Mouse (Mus musculus): ENCODE results near the gene Actg1. TPM values are rescaled to one million over a fixed set of nuclear protein-coding genes. Genes with fewer than 3 reads are reported as not detected.
"Not testable (repeated sequence)": the region's sequence is repeated elsewhere in the genome, so short reads cannot be mapped to it uniquely, and the experiment has no call there.

The Actg1 gene
- polyA plus RNA-seq, 1 experiment from 2014 or later: 545 TPM

- peaks cover 3% of the 10 kb centered on the region; the same call in 1 of the 2 replicates for H3K27me3 ChIP-seq (ENCODE audit: control insufficient read depth, insufficient read depth, low read depth, low read length)
- no peaks in the 10 kb centered on the region for H3K36me3 ChIP-seq (ENCODE audit: control insufficient read depth, insufficient read depth)
- peaks cover 63% of the 10 kb centered on the region for H3K4me1 ChIP-seq (ENCODE audit: control insufficient read depth, low read depth, low read length)
- peak overlapping the region; percentile 39 for H3K4me3 ChIP-seq (ENCODE audit: low read depth, low read length)
- peak overlapping the region; percentile 80 for H3K4me2 ChIP-seq (ENCODE audit: low read depth, low read length)
- 40% methylated on average over 5 of the region's 5 CpGs for WGBS (ENCODE audit: insufficient replicate concordance)
- H3K27ac ChIP-seq (ENCODE audit: low read length): peak overlapping the region; percentile 95
- ATAC-seq (ENCODE audit: low read depth): peak; percentile 22; the same call in 1 of the 2 replicates
- H3K9ac ChIP-seq (ENCODE audit: low read depth, low read length): peak overlapping the region; percentile 75
- no peaks in the 10 kb centered on the region for H3K9me3 ChIP-seq (replicated peaks; ENCODE audit: control insufficient read depth, low read length)
These were observed 7.1 kb upstream of the Actg1 start for GRCm38 (mm10) chr11:120355277-120356039.

DNA sequence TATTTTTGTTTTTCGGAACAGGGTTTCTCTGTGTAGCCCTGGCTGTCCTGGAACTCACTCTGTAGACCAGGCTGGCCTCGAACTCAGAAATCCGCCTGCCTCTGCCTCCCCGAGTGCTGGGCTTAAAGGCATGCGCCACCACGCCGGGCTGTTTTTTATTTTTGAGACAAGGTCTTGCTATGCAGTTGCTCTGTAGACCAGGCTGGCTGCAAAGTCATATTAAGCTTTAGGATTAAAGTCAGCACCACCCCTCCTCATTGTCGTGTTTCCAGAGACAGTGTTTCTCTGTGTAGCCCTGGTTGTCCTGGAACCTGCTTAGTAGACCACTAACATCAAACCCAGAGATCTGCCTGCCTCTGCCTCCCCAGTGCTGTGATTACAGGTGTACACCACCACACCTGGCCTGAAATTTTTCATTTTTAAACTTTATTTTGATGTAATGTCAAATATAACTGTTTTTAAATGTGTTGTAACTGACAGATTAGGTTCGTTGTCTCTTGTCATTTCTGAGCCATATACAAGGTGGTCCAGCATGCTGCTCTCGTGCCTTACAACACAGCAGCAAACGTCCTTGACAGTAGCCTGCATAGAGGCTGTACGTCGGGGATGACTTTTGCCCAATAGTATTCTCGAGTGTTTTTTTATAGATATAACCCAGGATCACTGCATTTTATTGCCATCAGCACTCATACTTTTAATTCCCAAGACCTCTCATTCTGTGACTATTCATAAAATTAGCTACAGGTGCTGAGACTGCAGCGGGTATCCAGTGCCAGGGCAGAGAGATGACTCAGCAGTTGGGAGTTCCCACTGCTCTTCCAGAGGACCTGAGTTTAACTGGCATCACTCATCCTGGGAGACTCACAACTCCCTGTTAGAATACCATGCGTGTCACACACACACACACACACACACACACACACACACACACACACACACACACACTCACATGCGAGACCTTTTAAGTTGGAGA, 6.2 kb upstream of the Actg1 start:
- peaks cover 12% of the 10 kb centered on the region for H3K27me3 ChIP-seq (ENCODE audit: control insufficient read depth, insufficient read depth, low read depth, low read length)
- peak overlapping the region; percentile 95 for H3K27ac ChIP-seq (ENCODE audit: low read length)
- peaks cover 71% of the 10 kb centered on the region for H3K4me1 ChIP-seq (ENCODE audit: control insufficient read depth, low read depth, low read length)
- H3K9ac ChIP-seq (ENCODE audit: low read depth, low read length): peak overlapping the region; percentile 75
- ATAC-seq (ENCODE audit: low read depth): no peak
- no peaks in the 10 kb centered on the region for H3K36me3 ChIP-seq (ENCODE audit: control insufficient read depth, insufficient read depth)
- peak overlapping the region; percentile 80 for H3K4me2 ChIP-seq (ENCODE audit: low read depth, low read length)
- WGBS (ENCODE audit: insufficient replicate concordance): 71% methylated on average over 17 of the region's 17 CpGs
- H3K9me3 ChIP-seq (replicated peaks; ENCODE audit: control insufficient read depth, low read length): no peaks in the 10 kb centered on the region
- H3K4me3 ChIP-seq (ENCODE audit: low read depth, low read length): peak overlapping the region; percentile 50

DNA sequence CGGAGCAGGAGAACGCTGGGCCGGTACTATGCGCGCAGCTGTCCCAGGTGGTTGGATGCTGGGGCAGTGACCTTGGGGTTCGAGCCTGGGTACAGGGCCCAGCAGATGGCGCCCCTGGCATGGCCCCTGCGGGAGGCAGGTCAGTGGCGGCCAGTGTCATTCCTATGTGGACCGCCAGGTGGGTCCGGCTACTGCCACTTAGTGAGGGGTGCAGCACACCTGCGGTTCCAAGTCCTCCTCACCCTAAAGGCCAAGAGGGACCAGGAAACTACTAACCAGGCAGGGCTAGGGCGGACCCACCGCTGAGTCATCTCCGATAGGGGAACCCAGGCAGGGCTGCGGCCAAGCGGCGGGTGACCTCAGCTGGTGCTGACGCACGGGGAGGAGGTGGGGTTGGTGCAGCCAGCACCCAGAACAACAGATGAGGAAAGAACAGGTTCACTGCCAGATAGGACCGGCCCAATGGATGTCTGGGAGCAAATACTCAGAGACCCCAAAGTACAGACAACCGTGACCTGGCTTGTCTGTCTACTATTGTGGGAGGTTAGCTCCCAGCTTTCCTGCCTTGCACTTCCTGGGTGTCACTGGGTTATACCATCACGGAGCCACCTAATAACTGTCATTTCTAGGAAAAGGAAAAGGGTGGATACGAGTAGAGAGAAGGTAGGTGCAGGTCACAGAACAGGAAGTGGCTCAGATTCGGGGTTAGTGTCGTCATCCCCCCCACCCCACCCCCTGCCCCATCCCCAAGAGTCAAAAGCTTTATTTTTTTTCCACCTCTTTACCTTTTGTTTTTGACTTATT, 5.4 kb upstream of the Actg1 start:
- H3K27ac ChIP-seq (ENCODE audit: low read length): peak overlapping the region; percentile 95
- H3K36me3 ChIP-seq (ENCODE audit: control insufficient read depth, insufficient read depth): no peaks in the 10 kb centered on the region
- H3K4me3 ChIP-seq (ENCODE audit: low read depth, low read length): peak overlapping the region; percentile 50
- 6% methylated on average over 26 of the region's 26 CpGs for WGBS (ENCODE audit: insufficient replicate concordance)
- peaks cover 18% of the 10 kb centered on the region for H3K27me3 ChIP-seq (ENCODE audit: control insufficient read depth, insufficient read depth, low read depth, low read length)
- H3K9ac ChIP-seq (ENCODE audit: low read depth, low read length): peak overlapping the region; percentile 75
- H3K4me1 ChIP-seq (ENCODE audit: control insufficient read depth, low read depth, low read length): peaks cover 80% of the 10 kb centered on the region
- H3K9me3 ChIP-seq (replicated peaks; ENCODE audit: control insufficient read depth, low read length): no peaks in the 10 kb centered on the region
- peak overlapping the region; percentile 80 for H3K4me2 ChIP-seq (ENCODE audit: low read depth, low read length)
- peak; percentile 89 for ATAC-seq (ENCODE audit: low read depth)

GRCm38 (mm10) chr11:120352571-120353290, 4.4 kb upstream of the Actg1 start:
- Histone ChIP-seq H3K4me1 (ENCODE audit: control insufficient read depth, low read depth, low read length) (peaks cover 76% of the 10 kb centered on the region), H3K9me3 (replicated peaks; ENCODE audit: control insufficient read depth, low read length) (no peaks in the 10 kb centered on the region), H3K27ac (ENCODE audit: low read length) (peak overlapping the region; percentile 38; the same call in 1 of the 2 replicates), H3K9ac (ENCODE audit: low read depth, low read length) (no peak overlapping the region), H3K36me3 (ENCODE audit: control insufficient read depth, insufficient read depth) (no peaks in the 10 kb centered on the region), H3K27me3 (ENCODE audit: control insufficient read depth, insufficient read depth, low read depth, low read length) (peaks cover 18% of the 10 kb centered on the region), H3K4me2 (ENCODE audit: low read depth, low read length) (no peak overlapping the region), H3K4me3 (ENCODE audit: low read depth, low read length) (no peak overlapping the region)
- ATAC-seq (ENCODE audit: low read depth): no peak
- WGBS (ENCODE audit: insufficient replicate concordance): 58% methylated on average over 13 of the region's 13 CpGs

GRCm38 (mm10) chr11:120352093-120352350, 3.7 kb upstream of the Actg1 start:
- not testable (repeated sequence) for H3K9ac ChIP-seq (ENCODE audit: low read depth, low read length); H3K36me3 ChIP-seq (ENCODE audit: control insufficient read depth, insufficient read depth); H3K9me3 ChIP-seq (replicated peaks; ENCODE audit: control insufficient read depth, low read length); ATAC-seq (ENCODE audit: low read depth); H3K4me3 ChIP-seq (ENCODE audit: low read depth, low read length); H3K27ac ChIP-seq (ENCODE audit: low read length); H3K4me2 ChIP-seq (ENCODE audit: low read depth, low read length)
- Histone ChIP-seq H3K27me3 (ENCODE audit: control insufficient read depth, insufficient read depth, low read depth, low read length) (peaks cover 18% of the 10 kb centered on the region), H3K4me1 (ENCODE audit: control insufficient read depth, low read depth, low read length) (peaks cover 74% of the 10 kb centered on the region)
- 78% methylated on average over 5 of the region's 5 CpGs for WGBS (ENCODE audit: insufficient replicate concordance)

GRCm38 (mm10) chr11:120351250-120352092, 3.1 kb upstream of the Actg1 start:
- Histone ChIP-seq H3K36me3 (ENCODE audit: control insufficient read depth, insufficient read depth) (peaks cover 2% of the 10 kb centered on the region), H3K9ac (ENCODE audit: low read depth, low read length) (no peak overlapping the region), H3K9me3 (replicated peaks; ENCODE audit: control insufficient read depth, low read length) (no peaks in the 10 kb centered on the region), H3K4me2 (ENCODE audit: low read depth, low read length) (no peak overlapping the region), H3K27me3 (ENCODE audit: control insufficient read depth, insufficient read depth, low read depth, low read length) (peaks cover 18% of the 10 kb centered on the region), H3K27ac (ENCODE audit: low read length) (peak overlapping the region; percentile 88), H3K4me3 (ENCODE audit: low read depth, low read length) (no peak overlapping the region), H3K4me1 (ENCODE audit: control insufficient read depth, low read depth, low read length) (peaks cover 74% of the 10 kb centered on the region)
- WGBS (ENCODE audit: insufficient replicate concordance): 80% methylated on average over 10 of the region's 10 CpGs
- no peak for ATAC-seq (ENCODE audit: low read depth)

DNA sequence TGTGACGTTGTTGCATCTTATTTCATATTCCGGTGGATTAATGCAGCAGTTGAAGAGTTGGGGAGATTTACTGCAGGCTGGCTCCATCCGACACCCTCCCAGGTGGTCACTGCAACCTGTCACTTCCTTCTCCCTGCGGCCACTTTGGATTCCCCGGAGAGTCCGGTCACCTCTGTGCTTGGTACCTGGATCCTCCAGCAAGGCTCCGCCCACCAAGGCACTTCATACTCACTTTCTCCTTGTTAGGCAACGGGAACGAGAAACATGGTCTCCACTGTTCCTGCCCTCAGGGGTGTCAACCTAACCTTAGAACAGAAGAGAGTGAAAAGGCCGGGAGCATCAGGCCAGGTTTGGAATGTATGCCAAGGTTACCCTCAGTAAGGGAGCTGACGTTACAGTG, 2.4 kb upstream of the Actg1 start:
- WGBS (ENCODE audit: insufficient replicate concordance): 41% methylated on average over 11 of the region's 11 CpGs
- Histone ChIP-seq H3K36me3 (ENCODE audit: control insufficient read depth, insufficient read depth) (peaks cover 3% of the 10 kb centered on the region), H3K27ac (ENCODE audit: low read length) (peak overlapping the region; percentile 88), H3K9me3 (replicated peaks; ENCODE audit: control insufficient read depth, low read length) (no peaks in the 10 kb centered on the region), H3K9ac (ENCODE audit: low read depth, low read length) (no peak overlapping the region; the same call in 1 of the 2 replicates), H3K27me3 (ENCODE audit: control insufficient read depth, insufficient read depth, low read depth, low read length) (peaks cover 18% of the 10 kb centered on the region), H3K4me3 (ENCODE audit: low read depth, low read length) (peak overlapping the region; percentile 83), H3K4me1 (ENCODE audit: control insufficient read depth, low read depth, low read length) (peaks cover 68% of the 10 kb centered on the region), H3K4me2 (ENCODE audit: low read depth, low read length) (peak overlapping the region; percentile 100)
- ATAC-seq (ENCODE audit: low read depth): no peak
